Mouse (Mus musculus): ENCODE data around the gene Lrrn4.

DNA sequence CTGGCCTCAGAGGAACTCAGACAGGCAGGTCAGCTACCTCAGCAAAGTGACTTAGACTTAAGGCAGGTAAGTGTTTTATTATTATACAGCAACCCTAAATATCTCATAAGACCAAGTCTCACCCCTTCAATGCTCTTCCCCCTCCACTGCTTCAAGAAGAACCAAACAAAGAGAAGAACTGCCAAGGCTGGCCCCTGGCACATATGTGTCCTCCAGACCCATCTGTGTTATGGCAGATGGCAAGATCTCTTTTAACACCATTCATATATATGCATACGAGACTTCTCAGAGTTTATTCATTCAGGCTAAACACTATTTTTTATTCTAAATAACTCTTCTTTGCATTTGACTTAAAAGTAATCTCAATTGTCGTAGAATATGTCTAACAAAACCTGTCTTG is 46.6 kb upstream of the Lrrn4 start:
- TF ChIP-seq POLR2A (IDR thresholded peaks at IDR 0.05; ENCODE audit: borderline replicate concordance, control insufficient read depth, low read depth, low read length) (no peak), CTCF (IDR thresholded peaks at IDR 0.05; ENCODE audit: control insufficient read depth, insufficient read depth, low read length) (no peak)
